Mouse (Mus musculus) naive thymus-derived CD4-positive, alpha-beta T cell, adult 5 months (primary cell): ENCODE measurements around the gene Hoxa13. TPM values are rescaled to one million over a fixed set of nuclear protein-coding genes. Genes with fewer than 3 reads are reported as not detected.

ENCODE experiments used
- polyA plus RNA-seq: library from polyadenylated mRNA; unstranded; fragments of 100-300 nt; shearing (Covaris generic); gene quantifications from one replicate; pipeline ENCODE4 v1.2.1, GENCODE M21; 2017

Gene Hoxa13
- not detected for polyA plus RNA-seq

DNA sequence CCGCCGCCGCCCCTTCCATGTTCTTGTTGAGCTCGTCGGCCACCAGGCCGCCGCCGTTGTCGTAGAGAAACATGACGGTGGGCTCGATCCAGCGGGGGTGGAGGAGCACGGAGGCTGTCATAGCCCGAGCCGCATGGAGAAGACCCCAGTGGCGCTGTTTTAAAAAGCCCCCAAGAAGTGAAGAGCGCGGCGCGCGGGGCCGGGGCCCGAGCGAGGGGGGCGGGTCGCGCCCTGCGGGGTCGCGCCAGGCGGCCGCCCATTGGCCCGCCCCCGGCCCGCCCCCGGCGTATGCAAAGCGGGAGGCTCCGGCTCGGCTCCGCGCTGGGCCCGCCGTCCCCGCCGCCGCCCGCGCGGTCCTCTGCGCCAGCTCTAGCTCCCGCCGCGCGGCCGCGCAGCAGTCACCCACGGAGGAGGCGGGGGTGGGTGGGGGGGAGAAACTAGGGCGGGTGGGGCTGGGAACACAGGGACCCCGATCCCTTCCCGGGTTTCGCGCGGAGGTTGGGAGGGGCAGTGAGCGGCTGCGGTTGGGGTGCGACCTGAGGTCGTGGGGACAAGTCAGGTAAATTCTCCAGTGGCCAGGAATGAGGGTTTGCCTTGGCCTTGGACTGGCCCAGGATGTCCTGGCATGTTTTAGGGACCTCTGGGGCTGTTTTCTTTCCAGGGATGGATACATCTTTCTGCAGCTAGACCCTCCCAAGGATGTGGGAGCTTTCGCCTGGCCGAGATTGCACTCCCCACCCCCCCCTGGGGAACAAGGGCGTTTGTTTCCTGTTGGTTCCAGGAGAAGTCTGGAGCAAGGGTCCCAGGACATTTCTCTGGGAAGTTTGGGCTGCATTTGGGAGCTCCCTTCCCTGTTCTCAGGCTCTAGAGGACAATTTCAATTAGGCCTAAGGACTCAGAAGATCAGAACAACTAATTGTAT, at the start of gene Hoxa13:
TSS of gene Hoxa13 (minus strand) at position 227 of the 922 bp plus-strand sequence.

GRCm38 (mm10) chr6:52245757-52246142, 14.9 kb downstream of the Hoxa13 start, which contains the start of gene Hoxa11:
Gene Hoxa11 (minus strand): TSS chr6:52245810.

GRCm38 (mm10) chr6:52240389-52241000, 20.2 kb downstream of the Hoxa13 start, which contains the start of gene Hoxa10:
Gene Hoxa10 (minus strand): TSS chr6:52240854.

GRCm38 (mm10) chr6:52230516-52231165, 30.0 kb downstream of the Hoxa13 start, which contains the start of gene Hoxa9:
Gene Hoxa9 (minus strand): TSS chr6:52231089.

DNA sequence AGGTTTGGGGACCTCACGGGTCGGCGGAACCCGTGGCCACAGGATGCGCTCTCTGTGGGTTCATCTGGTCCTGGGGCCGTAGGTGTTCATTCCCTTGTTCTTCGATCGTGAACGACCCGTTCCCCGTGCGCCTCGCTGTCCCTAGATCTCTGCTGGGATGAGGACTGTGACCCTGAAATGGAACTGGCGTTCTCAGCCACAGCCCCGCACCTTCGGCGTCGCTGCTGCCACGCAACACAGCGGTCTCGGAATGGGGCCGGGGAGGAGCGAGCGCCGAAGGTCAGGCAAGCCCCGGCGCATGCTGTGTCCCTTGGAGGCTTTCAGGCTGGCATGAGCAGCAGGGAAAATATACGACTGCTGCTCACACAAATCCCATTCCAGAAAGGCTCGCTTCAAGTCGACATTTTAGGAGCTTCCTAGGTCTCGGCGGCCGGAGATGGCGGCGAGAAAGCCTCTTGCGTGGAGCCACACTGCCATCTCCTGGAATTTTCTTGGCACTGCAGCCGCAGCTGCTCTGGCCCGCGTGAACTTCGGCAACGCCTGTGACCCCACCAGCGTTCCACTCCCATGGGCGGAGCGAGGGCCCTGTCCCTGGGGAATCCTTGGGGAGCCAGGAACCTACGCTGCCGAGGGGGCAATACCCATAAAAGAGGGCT, 39.2 kb downstream of the Hoxa13 start, which contains the start of gene Hoxa7:
TSS of gene Hoxa7 (minus strand) at position 518 of the 656 bp plus-strand sequence.

DNA sequence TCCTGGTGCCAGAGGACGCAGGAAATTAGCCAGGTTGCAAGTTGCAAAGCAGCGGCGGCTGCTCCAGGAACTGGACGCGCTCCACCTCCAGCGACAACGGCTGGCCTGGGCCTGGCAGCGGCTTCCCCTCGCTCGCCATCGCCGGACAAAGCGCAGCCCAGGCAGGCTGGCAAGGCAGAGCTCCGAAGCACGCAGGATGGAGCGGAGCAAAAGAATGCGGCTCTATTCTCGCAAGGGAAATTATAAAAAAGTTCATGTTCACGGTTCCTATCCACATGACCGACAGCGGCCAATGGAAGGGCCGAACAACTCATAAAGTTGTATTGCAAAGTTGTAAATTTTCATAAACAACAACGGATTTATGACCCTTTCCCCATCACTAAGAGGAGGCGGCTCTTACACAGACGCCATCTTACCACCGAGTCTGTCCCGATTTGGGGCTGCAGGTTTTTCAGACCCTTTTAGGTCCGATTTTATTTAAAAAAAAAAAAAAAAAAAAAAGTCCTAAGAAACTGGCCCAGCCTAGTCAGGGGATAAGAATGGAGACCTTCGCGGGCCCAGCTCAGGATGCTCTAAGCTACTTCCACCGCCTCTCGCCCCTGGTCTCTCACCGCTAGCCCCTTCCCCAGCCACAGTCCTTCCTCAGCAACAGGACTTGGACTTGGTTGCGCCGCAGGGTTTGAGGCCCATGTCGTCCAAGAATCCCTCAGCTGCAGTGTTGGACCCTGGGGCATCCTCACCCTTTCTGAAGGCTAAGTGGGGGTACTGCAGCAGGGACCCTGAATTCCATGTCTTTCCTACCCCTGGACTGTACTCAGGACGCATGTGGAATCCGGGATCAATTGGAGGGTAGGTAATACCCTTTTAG, 47.3 kb downstream of the Hoxa13 start, which contains the start of the genes Hoxa3 and Gm28308:
TSS of gene Hoxa3 (minus strand) at position 218 of the 868 bp plus-strand sequence.
TSS of gene Gm28308 (minus strand) at position 221 of the 868 bp plus-strand sequence.

GRCm38 (mm10) chr6:52208072-52208867, 52.4 kb downstream of the Hoxa13 start, which contains the start of gene Hoxa6:
Gene Hoxa6 (minus strand): TSS chr6:52208722.

Other genes starting within 250 kb of the Hoxa13 start
- gene Skap2, start 248.3 kb downstream of the Hoxa13 start, polyA plus RNA-seq, result 18.0 TPM
- gene Hoxa1, start 102.6 kb downstream of the Hoxa13 start, polyA plus RNA-seq, result not detected
- not detected for gene Hoxa2, start 96.0 kb downstream of the Hoxa13 start, polyA plus RNA-seq
- gene 5730596B20Rik, start 83.4 kb downstream of the Hoxa13 start, polyA plus RNA-seq, result not detected
- not detected for gene Hoxa4, start 69.1 kb downstream of the Hoxa13 start, polyA plus RNA-seq
- 0.19 TPM for gene Hoxa5, start 56.3 kb downstream of the Hoxa13 start, polyA plus RNA-seq
- gene Hoxa6, start 52.2 kb downstream of the Hoxa13 start, polyA plus RNA-seq, result not detected
- gene Hoxa3, start 47.5 kb downstream of the Hoxa13 start, polyA plus RNA-seq, result not detected
- gene Gm28308, start 47.5 kb downstream of the Hoxa13 start, polyA plus RNA-seq, result not detected
- gene Hoxa7, start 39.0 kb downstream of the Hoxa13 start, polyA plus RNA-seq, result 1.7 TPM
- gene Hoxa9, start 29.8 kb downstream of the Hoxa13 start, polyA plus RNA-seq, result 0.17 TPM
- not detected for gene Hoxa10, start 20.0 kb downstream of the Hoxa13 start, polyA plus RNA-seq
- gene Hoxa11, start 15.1 kb downstream of the Hoxa13 start, polyA plus RNA-seq, result not detected
- gene Evx1, start 52.6 kb upstream of the Hoxa13 start, polyA plus RNA-seq, result not detected